Mouse (Mus musculus) cerebellum, adult 11-12 months (tissue): Measurements from ENCODE around the gene Coil.
"Not testable (repeated sequence)": the region's sequence is repeated elsewhere in the genome, so short reads cannot be mapped to it uniquely, and the experiment has no call there.

Experiments
- DNase-seq: peaks from one replicate; pipeline ENCODE4 v3.0.0; 2022

Coil gene

DNA sequence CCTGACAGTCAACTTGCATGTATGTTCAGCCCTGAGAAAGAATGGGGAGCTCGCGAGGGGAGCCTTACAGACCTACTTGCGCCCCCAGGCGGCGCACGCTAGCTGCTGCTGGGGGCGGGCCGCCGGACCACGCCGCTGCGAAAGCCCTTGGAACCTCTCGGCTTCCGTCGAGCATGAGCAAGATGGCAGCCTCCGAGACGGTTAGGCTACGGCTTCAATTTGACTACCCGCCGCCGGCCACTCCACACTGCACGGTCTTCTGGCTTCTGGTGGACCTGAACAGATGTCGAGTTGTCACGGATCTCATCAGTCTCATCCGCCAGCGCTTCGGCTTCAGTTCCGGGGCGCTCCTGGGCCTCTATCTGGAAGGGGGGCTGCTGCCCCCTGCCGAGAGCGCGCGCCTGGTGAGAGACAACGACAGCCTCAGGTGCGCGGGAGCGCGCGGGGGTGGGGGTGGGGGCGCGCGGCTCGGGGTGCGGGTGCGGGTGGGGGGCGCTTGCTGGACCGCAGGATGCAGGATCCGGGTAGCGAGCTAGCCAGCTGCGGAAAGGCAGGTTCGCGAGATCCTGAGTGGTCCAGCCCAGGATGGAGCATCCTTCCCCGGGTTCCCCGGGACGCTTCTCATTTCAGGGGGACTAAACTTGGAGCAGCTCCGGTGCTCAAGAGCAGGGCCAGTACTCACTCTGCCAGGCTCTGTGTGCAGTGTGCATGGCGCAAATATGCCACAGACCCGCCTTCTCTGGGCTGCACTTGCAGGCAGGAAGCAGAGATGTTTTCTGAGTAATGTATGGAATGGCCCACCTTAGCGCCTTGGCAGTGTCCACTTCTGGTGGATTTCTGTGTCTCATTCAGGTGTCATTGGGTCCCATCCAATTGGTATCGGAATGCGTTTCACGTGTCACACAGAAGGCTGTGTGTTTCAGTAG, 4.0 kb downstream of the Coil start:
- peak; percentile 92 for DNase-seq

DNA sequence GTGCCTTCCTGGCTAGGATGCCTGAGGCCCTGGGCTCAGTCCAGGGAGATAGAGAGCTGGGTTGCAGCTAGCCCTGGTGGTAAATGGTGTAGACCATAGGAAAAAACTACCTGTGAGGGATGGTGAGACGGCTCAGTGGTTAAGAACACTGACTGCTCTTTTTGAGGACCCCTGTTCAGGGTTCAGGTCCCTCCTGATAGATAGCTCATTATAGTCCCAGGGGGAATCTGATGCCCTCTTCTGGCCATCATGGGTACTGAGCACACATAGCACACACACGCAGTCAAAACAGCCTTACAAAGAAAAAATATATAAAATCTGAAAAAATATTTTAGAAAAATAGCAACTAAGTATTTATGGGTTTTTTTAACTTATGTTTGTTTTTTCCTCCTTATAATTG, 6.3 kb downstream of the Coil start:
- no peak for DNase-seq

DNA sequence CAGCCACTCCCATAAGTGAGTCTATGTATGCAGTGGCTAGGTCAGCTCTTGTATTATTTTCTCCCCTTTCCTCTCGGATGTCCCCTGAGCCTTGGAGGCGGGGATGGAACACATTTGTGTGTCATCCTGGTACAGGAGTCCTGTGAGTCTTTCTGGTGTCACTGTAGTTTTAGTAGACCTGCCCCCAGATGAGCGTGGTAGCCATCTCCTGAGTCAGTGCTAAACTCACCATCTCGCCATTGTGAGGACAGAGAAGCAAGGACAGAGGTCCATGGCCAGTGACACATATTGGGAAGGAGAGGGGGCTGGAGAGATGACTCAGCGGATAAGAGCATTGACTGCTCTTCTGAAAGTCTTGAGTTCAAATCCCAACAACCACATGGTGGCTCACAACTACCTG, 7.1 kb downstream of the Coil start:
- DNase-seq, result no peak

GRCm38 (mm10) chr11:88981337-88981736, 11.3 kb downstream of the Coil start:
- DNase-seq, result no peak

GRCm38 (mm10) chr11:88986616-88987015, 16.6 kb downstream of the Coil start:
- no peak for DNase-seq

GRCm38 (mm10) chr11:88988956-88989355, 18.9 kb downstream of the Coil start:
- DNase-seq, result no peak

- no peak for DNase-seq
Observed at GRCm38 (mm10) chr11:88989530-88989929, 19.5 kb downstream of the Coil start.

- no peak for DNase-seq
Observed at GRCm38 (mm10) chr11:88993186-88993585, 23.1 kb downstream of the Coil start.

GRCm38 (mm10) chr11:88993625-88994024, 23.6 kb downstream of the Coil start:
- DNase-seq, result no peak

DNA sequence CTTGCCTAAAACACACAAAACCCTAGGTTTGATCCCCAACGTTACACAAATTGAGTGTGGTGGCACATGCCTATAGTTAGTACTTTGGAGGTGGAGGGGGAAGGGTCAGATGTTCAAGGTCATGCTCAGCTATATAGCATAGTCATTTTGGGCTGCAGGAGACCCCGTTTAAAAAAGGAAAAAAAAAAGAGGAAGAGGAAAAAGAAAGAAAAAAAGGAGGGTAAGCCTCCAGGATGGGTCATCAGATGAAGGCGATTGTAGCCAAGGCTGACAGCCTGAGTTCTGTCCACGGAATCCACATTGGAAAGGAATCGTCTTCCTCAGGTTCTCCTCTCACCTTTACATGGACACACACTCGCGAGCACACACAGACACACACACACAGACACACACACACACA, 24.4 kb downstream of the Coil start:
- no peak for DNase-seq

GRCm38 (mm10) chr11:88995616-88996015, 25.6 kb downstream of the Coil start:
- DNase-seq, result no peak

- DNase-seq, result no peak
Observed at GRCm38 (mm10) chr11:88996427-88996826, 26.4 kb downstream of the Coil start.

DNA sequence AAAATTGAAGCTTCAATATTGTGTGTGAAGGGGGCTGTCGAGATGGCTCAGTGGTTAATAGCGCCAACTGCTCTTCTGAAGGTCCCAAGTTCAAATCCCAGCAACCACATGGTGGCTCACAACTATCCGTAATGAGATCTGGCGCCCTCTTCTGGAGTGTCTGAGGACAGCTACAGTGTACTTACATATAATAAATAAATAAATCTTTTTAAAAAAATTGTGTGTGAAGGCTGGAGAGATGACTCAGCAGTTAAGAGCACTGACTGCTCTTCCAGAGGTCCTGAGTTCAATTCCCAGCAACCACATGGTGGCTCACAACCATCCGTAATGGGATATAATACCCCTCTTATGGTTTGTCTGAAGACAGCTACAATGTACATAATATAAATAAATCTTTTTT, 27.3 kb downstream of the Coil start:
- not testable (repeated sequence) for DNase-seq

- no peak for DNase-seq
Observed at GRCm38 (mm10) chr11:88998406-88998805, 28.4 kb downstream of the Coil start.

DNA sequence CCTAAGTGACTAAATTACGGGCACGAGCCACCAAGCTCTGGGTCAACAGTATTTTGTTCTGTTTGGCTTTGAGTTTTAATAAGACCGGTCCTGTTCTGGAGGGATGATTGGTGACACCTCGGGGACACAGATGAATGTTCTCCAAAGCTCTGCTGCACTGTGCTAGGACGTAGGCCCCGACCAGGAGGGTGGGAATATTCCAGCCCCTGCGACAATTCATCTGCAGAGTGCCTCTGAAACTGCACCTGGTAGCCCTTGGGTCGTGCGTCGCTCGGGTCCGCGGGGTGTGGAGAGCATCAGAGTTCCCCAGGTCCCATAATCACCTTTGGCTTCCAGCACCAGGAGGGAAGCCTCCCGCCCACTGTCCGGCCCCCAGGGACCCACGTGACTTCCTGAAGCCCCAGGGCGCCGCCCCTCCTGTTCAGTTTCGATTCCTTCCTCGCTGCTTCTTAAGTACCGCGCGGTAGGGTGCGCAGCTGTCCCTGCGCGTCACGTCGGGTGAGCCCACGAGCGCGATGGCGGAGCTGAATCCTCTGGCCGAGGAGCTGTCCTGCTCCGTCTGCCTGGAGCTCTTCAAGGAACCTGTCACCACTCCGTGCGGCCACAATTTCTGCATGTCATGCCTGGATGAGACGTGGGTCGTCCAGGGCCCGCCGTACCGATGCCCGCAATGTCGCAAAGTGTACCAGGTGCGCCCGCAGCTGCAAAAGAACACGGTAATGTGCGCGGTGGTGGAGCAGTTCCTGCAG, 29.1 kb downstream of the Coil start, which contains the start of gene Trim25:
TSS of gene Trim25 (plus strand) at position 403 of the 749 bp plus-strand sequence.
- DNase-seq, result no peak

GRCm38 (mm10) chr11:88999723-89000526, 29.9 kb downstream of the Coil start:
- no peak for DNase-seq

- no peak for DNase-seq
Observed at GRCm38 (mm10) chr11:89000527-89000819, 30.4 kb downstream of the Coil start.

DNA sequence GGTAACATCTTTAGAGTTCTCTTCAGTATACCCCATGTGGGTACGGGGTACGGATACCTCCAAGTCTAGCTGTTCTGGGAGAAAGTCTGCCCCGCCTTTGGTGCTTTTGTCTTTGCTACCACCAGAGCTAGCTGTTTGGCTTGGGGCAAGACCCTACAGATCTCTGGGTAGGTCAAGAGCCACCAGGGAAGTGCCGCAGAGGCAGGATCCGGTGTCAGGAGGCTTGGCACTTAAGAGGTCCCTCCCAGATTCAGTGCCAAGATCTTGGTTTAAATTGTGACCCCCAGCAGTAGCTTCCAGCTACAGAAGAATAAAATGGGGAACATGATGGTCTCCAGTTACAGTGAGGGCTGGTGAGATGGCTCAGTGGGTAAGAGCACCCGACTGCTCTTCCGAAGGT, 31.5 kb downstream of the Coil start:
- no peak for DNase-seq

GRCm38 (mm10) chr11:89002068-89002467, 32.0 kb downstream of the Coil start:
- DNase-seq, result no peak

GRCm38 (mm10) chr11:89002621-89003020, 32.6 kb downstream of the Coil start:
- no peak for DNase-seq

- no peak for DNase-seq
Observed at GRCm38 (mm10) chr11:89003078-89003477, 33.0 kb downstream of the Coil start.

- DNase-seq, result no peak
Observed at GRCm38 (mm10) chr11:89003726-89004125, 33.7 kb downstream of the Coil start.

GRCm38 (mm10) chr11:89005473-89005872, 35.4 kb downstream of the Coil start:
- DNase-seq, result no peak
